ENCODE assay signal across 19 mouse cellular contexts in genomic region chr13:54420226-54420625, GRCm38 (mm10). TPM values are rescaled to one million over a fixed set of nuclear protein-coding genes. Genes with fewer than 3 reads are reported as not detected.
DNase-seq lines count a peak whose midpoint lies in the region.
"Had no signal": no experiment of that assay in that cellular context is flagged by ENCODE, and none has a peak within 500 bp of the region (broad histone marks: within the 10 kb centered on the region; RNA-seq: fewer than 3 reads in every experiment).

No protein-coding gene starts in this region.

- H3K4me1 ChIP-seq in hindbrain, embryonic 10.5 days (replicated peaks), result peaks cover 17% of the 10 kb centered on the region

- H3K36me3 ChIP-seq in hindbrain, embryonic 10.5 days, result no peaks in the 10 kb centered on the region
- H3K36me3 ChIP-seq: G1E had no signal

- H3K9me3 ChIP-seq in hindbrain, embryonic 10.5 days, result peaks cover 7% of the 10 kb centered on the region

- WGBS in hindbrain, embryonic 10.5 days, result 88% methylated on average over 12 of the region's 12 CpGs

- intact Hi-C loops in heart, postnatal 14 days (cut with DNase I), result no loop called here

- peak; percentile 73 for DNase-seq in heart, adult 11 months
- no peak for DNase-seq in heart, postnatal 14 days
- peak; percentile 35 for DNase-seq in retina, embryonic 14.5 days (ENCODE audit: low spot score)
- peak; percentile 67 for DNase-seq in retina, postnatal 1 day
- no peak for DNase-seq in frontal cortex, postnatal 25 days (ENCODE audit: low spot score in 2 of 2)
- no peak for DNase-seq in hindbrain, embryonic 10.5 days (ENCODE audit: low spot score)
- DNase-seq: adrenal gland, adult 2 months; adrenal gland, adult 8-10 months; adrenal gland, postnatal 10 days; adrenal gland, postnatal 14 days; adrenal gland, postnatal 25 days; adrenal gland, postnatal 36 days; B cell, adult 2 months; cerebellum, adult 11 months; cerebellum, adult 11-12 months; cerebellum, adult 18-20 months had no signal

- H3K27ac ChIP-seq in hindbrain, embryonic 10.5 days, result no peak overlapping the region

- H3K27me3 ChIP-seq in hindbrain, embryonic 10.5 days (ENCODE audit: insufficient read depth, poor library complexity, severe bottlenecking), result no peaks in the 10 kb centered on the region

- no peak overlapping the region for H3K4me3 ChIP-seq in hindbrain, embryonic 10.5 days

RNA-seq across cellular contexts. Expression of gene Thoc3, which starts 48.4 kb away (rescaled TPM):
- 10 to 100 TPM; 23.4 to 26.0 TPM for total RNA-seq in heart, postnatal 14 days (2021)
- polyA plus RNA-seq in hindbrain, embryonic 10.5 days (2016; fragmentation: Nextera tagmentation; extraction: Ambion mirVana), result 165 and 185 TPM in 2 replicates

RNA-seq across cellular contexts. Expression of gene Cplx2, which starts 49.1 kb away (rescaled TPM):
- total RNA-seq in heart, postnatal 14 days (2021), result 1 to 10 TPM; 4.5 to 5.1 TPM
- 6.7 and 10.2 TPM in 2 replicates for polyA plus RNA-seq in hindbrain, embryonic 10.5 days (2016; fragmentation: Nextera tagmentation; extraction: Ambion mirVana)
- total RNA-seq: G1E had no signal
- polyA plus RNA-seq: activated CD4-positive, CD25-positive, alpha-beta regulatory T cell, adult 4 months; CD4-positive, CD25-positive, alpha-beta regulatory T cell, adult 4 months; G1E had no signal

Comparison
In these comparisons a context has a peak if more than half of its experiments do, and no peak if none do; other contexts are left out.
1. DNase-seq: peak in heart, adult 11 months (single experiment), retina, embryonic 14.5 days (single experiment) and retina, postnatal 1 day (single experiment); none in heart, postnatal 14 days (0 of 2), frontal cortex, postnatal 25 days (0 of 2) and hindbrain, embryonic 10.5 days (single experiment).